Mouse (Mus musculus): ENCODE results near the gene Sft2d1.

GRCm38 (mm10) chr17:8286987-8287386 lies 23.9 kb upstream of the Sft2d1 start:
- no peak for TF ChIP-seq CTCF (IDR thresholded peaks at IDR 0.05; ENCODE audit: borderline replicate concordance, control insufficient read depth, extremely low read depth, insufficient read depth, low read length, poor library complexity)
- no peak for TF ChIP-seq POLR2A (IDR thresholded peaks at IDR 0.05; ENCODE audit: control insufficient read depth, extremely low read depth, insufficient read depth, low read length, poor library complexity)

Data from thymus, adult 2 months (tissue).